Mouse (Mus musculus): ENCODE measurements around the gene Klc4. TPM values are rescaled to one million over a fixed set of nuclear protein-coding genes. Genes with fewer than 3 reads are reported as not detected.

The Klc4 gene
- polyA plus RNA-seq, 1 experiment from 2014 or later = 40.0 TPM

DNA sequence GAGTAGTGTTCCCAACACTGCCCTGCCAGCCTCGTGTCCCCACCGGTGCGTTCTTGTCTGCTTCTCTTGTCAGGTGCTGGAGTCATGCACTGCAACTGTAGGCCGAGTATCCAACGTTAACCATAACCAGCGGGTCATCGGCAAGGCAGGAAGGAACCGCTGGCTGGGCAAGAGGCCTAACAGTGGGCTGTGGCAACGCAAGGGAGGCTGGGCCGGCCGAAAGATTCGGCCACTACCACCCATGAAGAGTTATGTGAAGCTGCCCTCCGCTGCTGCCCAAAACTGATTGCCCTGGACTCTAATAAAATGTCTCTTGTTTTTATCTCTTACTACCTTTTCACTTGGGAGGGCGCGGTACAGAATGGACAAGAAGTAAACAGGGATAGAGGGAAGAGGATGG is 4.0 kb upstream of the Klc4 start:
- H3K9me3 ChIP-seq (replicated peaks) = no peaks in the 10 kb centered on the region
- peaks cover 44% of the 10 kb centered on the region for H3K4me1 ChIP-seq
- ATAC-seq (ENCODE audit: low FRiP score) = no peak
- peaks cover 25% of the 10 kb centered on the region for H3K36me3 ChIP-seq
- peak overlapping the region; percentile 91 for H3K9ac ChIP-seq
- peak overlapping the region; percentile 94 for H3K27ac ChIP-seq
- no peaks in the 10 kb centered on the region for H3K27me3 ChIP-seq
- H3K4me3 ChIP-seq = peak overlapping the region; percentile 67
- H3K4me2 ChIP-seq (replicated peaks) = peak overlapping the region; percentile 65
- 37% methylated on average over 15 of the region's 15 CpGs for WGBS

DNA sequence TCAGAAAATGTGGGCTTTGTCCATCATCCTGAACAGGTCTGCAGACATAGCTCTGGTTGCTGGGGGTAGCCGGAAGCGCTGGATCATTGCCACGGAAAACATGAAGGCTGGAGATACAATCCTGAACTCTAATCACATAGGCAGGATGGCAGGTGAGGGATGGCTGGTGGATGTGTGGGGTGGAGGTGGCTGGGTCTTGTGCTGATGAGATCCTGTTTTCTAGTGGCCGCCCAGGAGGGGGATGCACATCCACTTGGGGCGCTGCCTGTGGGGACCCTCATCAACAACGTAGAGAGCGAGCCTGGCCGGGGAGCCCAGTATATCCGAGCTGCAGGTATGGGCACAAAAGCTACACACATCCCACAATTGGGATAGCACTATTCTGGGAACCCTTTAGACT is 2.6 kb upstream of the Klc4 start:
- Histone ChIP-seq H3K4me2 (replicated peaks) (no peak overlapping the region), H3K27ac (no peak overlapping the region), H3K9me3 (replicated peaks) (no peaks in the 10 kb centered on the region), H3K9ac (no peak overlapping the region), H3K36me3 (peaks cover 11% of the 10 kb centered on the region), H3K4me1 (peaks cover 47% of the 10 kb centered on the region), H3K27me3 (no peaks in the 10 kb centered on the region), H3K4me3 (no peak overlapping the region)
- ATAC-seq (ENCODE audit: low FRiP score) = no peak
- 92% methylated on average over 9 of the region's 9 CpGs for WGBS

DNA sequence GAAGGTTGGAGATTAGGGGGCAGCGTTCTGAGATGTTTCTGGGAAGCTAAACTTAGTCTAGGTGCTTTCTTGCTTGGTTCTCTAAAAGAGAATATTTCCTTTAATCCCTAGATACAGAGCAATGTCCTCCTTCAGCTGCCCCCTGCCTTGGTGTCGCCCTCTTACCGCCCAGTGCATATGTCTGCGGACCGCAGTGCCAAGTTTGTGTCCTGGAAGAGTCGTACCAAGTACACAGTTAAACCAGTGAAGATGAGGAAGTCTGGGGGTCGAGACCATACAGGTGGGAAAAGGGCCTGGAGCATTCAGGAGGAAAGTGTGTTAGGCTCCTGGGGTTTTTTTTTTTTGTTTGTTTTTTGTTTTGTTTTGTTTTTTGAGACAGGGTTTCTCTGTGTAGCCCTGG is 1.5 kb upstream of the Klc4 start:
- H3K4me2 ChIP-seq (replicated peaks) = peak overlapping the region; percentile 93; the same call in 1 of the 2 replicates
- no peaks in the 10 kb centered on the region for H3K27me3 ChIP-seq
- WGBS = 90% methylated on average over 7 of the region's 7 CpGs
- no peaks in the 10 kb centered on the region for H3K9me3 ChIP-seq (replicated peaks)
- peaks cover 14% of the 10 kb centered on the region for H3K36me3 ChIP-seq
- H3K27ac ChIP-seq = no peak overlapping the region
- no peak for ATAC-seq (ENCODE audit: low FRiP score)
- H3K4me1 ChIP-seq = peaks cover 43% of the 10 kb centered on the region
- no peak overlapping the region for H3K4me3 ChIP-seq
- H3K9ac ChIP-seq = no peak overlapping the region

DNA sequence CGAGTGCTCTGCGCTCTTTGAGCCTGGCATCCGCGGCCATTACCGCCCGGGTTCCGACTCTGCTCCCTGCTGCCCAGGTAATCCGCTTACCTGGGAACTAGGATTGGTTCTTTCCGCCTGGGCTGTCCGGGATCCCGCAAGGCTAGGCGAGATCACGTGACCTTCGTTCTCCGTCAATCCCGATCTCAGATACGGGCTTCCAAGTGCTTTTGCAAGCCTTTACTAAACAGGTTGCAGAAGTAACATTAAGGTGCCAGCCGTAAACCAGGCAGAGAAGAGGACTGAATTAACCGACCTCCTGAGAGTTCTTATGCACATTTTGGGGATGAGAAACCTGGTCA is 470 bp upstream of the Klc4 start:
- Histone ChIP-seq H3K4me3 (peak overlapping the region; percentile 77), H3K36me3 (peaks cover 23% of the 10 kb centered on the region), H3K9me3 (replicated peaks) (no peaks in the 10 kb centered on the region), H3K27ac (peak overlapping the region; percentile 82), H3K27me3 (no peaks in the 10 kb centered on the region), H3K4me1 (peaks cover 34% of the 10 kb centered on the region), H3K9ac (peak overlapping the region; percentile 83), H3K4me2 (replicated peaks) (peak overlapping the region; percentile 93)
- WGBS = under 1% methylated on average over 19 of the region's 19 CpGs
- ATAC-seq (ENCODE audit: low FRiP score) = no peak

DNA sequence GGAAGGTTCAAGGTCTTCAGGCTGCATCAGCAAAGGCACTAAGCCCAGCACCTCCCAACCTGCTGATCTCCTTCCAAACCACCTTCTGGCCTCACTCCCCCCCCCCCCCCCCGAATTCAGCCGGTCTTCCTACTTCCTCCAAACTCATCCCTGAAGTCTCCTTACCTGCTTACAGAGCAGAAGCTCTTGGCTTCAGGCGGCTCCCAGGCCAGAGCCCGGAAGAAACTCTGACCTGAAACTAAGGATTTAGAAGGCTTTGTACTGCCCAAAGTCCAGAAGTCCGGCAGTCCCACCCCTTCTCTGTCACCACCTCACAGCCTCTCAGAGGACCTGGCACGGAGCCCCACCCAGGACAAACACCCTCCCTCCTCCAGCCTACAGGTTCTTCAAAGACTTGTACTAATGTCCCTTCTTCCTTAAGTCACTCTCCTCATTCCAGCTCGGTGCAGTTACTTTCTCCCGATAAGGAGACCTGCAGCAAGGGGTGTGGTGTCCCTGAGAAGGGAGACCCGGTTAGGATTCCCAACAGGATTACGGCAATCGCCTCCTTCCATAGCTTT is 826 bp downstream of the Klc4 start:
- no peak for ATAC-seq (ENCODE audit: low FRiP score)
- WGBS = 15% methylated on average over 11 of the region's 11 CpGs
- H3K27ac ChIP-seq = no peak overlapping the region

DNA sequence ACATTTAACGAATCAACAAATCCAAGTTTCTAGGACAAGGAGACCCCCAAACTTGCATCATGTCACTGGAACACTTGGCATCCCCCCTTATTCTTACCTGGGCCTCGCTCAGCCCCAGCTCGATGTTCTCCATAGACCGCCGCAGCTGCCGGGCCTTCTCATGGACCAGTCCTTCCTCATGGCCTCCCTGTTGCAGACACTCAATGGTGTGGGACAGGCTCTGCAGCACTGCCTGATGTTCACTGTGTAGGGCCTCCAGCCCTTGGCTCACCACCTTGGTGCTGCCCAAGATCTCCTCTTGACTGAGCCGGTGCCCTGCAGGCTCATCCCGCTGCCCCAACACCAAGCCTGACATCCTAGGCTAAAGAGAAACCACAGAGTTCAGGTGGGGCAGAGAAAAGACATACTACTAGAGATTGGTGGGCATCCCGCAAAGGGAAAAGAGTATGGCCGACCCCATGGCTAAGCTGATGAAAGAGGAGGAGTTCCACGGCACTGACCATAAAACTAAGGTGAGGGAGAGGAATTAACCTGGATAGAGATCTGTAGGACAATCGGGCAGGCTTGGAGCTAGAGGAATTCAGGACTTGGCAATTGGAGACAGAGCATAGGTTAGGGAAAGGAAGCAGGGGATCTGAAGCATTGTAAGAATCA is 1.5 kb downstream of the Klc4 start:
- no peak for ATAC-seq (ENCODE audit: low FRiP score)
- Histone ChIP-seq H3K9ac (peak overlapping the region; percentile 72), H3K4me3 (peak overlapping the region; percentile 77), H3K27me3 (no peaks in the 10 kb centered on the region), H3K4me1 (peaks cover 21% of the 10 kb centered on the region), H3K4me2 (replicated peaks) (peak overlapping the region; percentile 93), H3K36me3 (peaks cover 40% of the 10 kb centered on the region), H3K9me3 (replicated peaks) (no peaks in the 10 kb centered on the region), H3K27ac (no peak overlapping the region)
- WGBS = 91% methylated on average over 12 of the region's 12 CpGs

More for the DNA sequence above, 826 bp downstream of the Klc4 start:
- H3K4me2 ChIP-seq (replicated peaks) = peak overlapping the region; percentile 93
- H3K9ac ChIP-seq = peak overlapping the region; percentile 72
- no peaks in the 10 kb centered on the region for H3K27me3 ChIP-seq
- peaks cover 33% of the 10 kb centered on the region for H3K36me3 ChIP-seq
- H3K4me1 ChIP-seq = peaks cover 28% of the 10 kb centered on the region
- no peaks in the 10 kb centered on the region for H3K9me3 ChIP-seq (replicated peaks)
- H3K4me3 ChIP-seq = peak overlapping the region; percentile 77

DNA sequence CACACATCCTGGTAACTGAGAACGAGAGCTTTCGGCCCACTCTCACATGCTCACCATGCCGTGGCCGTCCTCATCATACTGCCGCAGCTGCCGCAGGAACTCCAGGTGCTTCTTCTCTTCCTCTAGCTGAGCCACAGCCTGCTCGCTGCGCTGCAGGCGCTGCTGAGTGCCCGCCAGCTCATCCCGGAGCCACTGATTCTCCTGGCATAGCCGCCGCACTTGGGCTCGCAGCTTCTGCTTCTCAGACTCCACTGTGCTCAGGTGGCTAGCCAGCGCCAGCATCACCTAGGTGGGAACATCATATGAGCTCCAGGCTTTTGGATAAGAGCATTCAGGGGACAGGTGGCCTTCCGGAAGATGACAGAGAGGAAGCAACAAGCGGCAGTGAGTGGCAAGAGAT is 3.8 kb downstream of the Klc4 start:
- peaks cover 42% of the 10 kb centered on the region for H3K36me3 ChIP-seq
- H3K9me3 ChIP-seq (replicated peaks) = no peaks in the 10 kb centered on the region
- no peak for ATAC-seq (ENCODE audit: low FRiP score)

DNA sequence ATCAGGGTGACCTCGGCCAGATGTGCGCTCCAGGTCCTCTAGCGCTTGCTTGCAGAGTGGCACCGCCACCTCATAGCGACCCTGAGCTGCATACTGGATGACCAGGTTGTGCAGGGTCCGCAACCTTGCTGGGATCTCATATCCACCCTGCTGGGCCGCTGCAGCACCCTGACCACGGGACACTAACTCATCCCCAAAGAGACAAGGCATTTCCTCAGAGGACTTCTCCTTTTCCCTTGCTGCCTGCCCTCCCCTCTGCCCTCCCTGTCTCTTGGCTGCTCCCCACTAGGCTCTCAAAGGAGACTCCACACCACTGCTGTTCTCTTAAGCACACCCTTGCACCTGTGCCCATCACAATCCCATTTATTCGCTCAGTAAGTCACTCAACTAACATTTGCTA is 5.9 kb downstream of the Klc4 start:
- H3K4me3 ChIP-seq = no peak overlapping the region

More for the DNA sequence above, 3.8 kb downstream of the Klc4 start:
- Histone ChIP-seq H3K4me3 (no peak overlapping the region), H3K4me1 (peaks cover 18% of the 10 kb centered on the region), H3K9ac (no peak overlapping the region), H3K27ac (no peak overlapping the region), H3K27me3 (no peaks in the 10 kb centered on the region), H3K4me2 (replicated peaks) (no peak overlapping the region)
- 92% methylated on average over 17 of the region's 17 CpGs for WGBS

DNA sequence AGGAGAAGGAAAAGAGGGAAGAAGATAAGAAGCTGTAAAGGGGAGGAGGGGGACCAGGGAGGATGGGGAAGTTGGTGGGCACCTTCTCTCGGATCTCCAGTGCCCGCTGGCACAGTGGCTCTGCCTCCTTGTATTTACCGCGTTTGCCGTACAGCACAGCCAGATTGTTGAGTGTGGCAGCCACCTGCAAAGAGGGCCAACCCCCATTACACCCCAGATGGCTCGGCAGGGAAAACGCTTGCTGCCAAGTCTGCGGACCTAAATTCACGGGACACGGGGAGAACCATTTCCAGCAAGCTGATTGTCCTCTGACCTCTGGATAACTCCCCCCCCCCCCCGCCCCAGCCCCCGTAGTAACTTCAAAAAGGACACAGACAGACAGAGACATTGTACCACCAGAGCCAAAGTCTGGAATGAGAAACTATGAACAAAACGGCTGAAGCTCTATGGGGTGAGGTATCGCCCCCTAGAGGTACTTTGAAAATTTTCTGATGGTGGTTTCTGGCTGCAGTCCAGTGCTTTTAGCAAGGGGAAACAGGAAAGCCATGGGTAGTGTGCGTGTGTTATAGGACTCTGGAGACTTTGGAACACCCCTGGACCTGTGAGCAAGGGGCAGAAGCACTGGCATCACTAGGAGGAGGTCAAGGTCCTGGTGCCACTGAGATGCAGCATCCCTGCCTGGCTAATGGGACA is 8.8 kb downstream of the Klc4 start:
- Histone ChIP-seq H3K27ac (no peak overlapping the region), H3K4me1 (peaks cover 8% of the 10 kb centered on the region), H3K4me2 (replicated peaks) (peak overlapping the region; percentile 34; the same call in 1 of the 2 replicates), H3K27me3 (no peaks in the 10 kb centered on the region), H3K4me3 (no peak overlapping the region), H3K9ac (0 out of 2 replicates have a peak overlapping the region, but pooled peaks have one; percentile 35), H3K9me3 (replicated peaks) (no peaks in the 10 kb centered on the region), H3K36me3 (peaks cover 61% of the 10 kb centered on the region)
- peak; percentile 44 for ATAC-seq (ENCODE audit: low FRiP score)
- WGBS = 23% methylated on average over 15 of the region's 15 CpGs

More for the DNA sequence above, 5.9 kb downstream of the Klc4 start:
- H3K9me3 ChIP-seq (replicated peaks) = no peaks in the 10 kb centered on the region
- H3K4me2 ChIP-seq (replicated peaks) = no peak overlapping the region
- peaks cover 53% of the 10 kb centered on the region for H3K36me3 ChIP-seq
- no peak for ATAC-seq (ENCODE audit: low FRiP score)
- H3K27ac ChIP-seq = no peak overlapping the region
- H3K9ac ChIP-seq = no peak overlapping the region
- peaks cover 16% of the 10 kb centered on the region for H3K4me1 ChIP-seq
- WGBS = 82% methylated on average over 9 of the region's 9 CpGs
- H3K27me3 ChIP-seq = no peaks in the 10 kb centered on the region

DNA sequence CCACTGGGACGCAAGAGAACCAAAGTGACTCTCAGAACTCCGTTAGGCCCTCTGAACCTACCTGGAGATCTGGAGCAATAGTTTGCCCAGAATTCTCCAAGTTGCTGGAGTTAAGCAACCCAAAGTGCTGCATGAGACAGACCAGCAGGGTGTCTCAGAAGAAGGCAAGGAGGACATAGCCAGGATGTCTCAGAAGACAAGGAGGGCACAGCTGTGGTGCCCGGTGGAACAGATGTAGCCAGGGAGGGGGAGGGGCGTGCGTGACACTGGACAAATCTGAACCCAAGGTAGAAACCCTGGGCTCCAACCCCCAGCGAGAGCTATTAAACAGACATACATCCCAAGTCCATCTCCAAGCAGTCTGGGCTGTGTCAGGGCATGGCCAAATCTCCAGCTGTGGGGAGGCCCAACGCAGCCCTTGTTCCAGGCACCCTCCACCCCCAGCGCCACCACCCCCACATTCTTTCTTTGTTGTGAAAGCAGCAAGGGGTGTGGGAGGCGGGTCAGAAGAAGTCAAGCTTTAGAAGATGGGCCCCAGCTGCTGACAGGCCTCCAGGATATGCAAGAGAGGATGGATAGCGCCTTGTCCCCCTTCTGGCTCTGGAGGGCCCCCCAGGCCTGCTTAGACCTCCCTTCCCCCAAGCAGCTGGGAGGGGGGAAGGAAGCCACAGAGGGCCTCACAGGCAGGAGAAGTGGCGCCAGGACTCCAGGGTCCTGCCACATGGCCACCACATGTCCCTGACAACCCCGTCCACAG is 16.0 kb downstream of the Klc4 start:
- Histone ChIP-seq H3K4me1 (peaks cover 46% of the 10 kb centered on the region), H3K27me3 (no peaks in the 10 kb centered on the region), H3K36me3 (peaks cover 29% of the 10 kb centered on the region), H3K9ac (peak overlapping the region; percentile 95; the same call in 1 of the 2 replicates), H3K9me3 (replicated peaks) (no peaks in the 10 kb centered on the region), H3K4me2 (replicated peaks) (peak overlapping the region; percentile 84), H3K27ac (peak overlapping the region; percentile 96), H3K4me3 (peak overlapping the region; percentile 94)
- peak; percentile 58 for ATAC-seq (ENCODE audit: low FRiP score)
- WGBS = 3% methylated on average over 12 of the region's 12 CpGs

DNA sequence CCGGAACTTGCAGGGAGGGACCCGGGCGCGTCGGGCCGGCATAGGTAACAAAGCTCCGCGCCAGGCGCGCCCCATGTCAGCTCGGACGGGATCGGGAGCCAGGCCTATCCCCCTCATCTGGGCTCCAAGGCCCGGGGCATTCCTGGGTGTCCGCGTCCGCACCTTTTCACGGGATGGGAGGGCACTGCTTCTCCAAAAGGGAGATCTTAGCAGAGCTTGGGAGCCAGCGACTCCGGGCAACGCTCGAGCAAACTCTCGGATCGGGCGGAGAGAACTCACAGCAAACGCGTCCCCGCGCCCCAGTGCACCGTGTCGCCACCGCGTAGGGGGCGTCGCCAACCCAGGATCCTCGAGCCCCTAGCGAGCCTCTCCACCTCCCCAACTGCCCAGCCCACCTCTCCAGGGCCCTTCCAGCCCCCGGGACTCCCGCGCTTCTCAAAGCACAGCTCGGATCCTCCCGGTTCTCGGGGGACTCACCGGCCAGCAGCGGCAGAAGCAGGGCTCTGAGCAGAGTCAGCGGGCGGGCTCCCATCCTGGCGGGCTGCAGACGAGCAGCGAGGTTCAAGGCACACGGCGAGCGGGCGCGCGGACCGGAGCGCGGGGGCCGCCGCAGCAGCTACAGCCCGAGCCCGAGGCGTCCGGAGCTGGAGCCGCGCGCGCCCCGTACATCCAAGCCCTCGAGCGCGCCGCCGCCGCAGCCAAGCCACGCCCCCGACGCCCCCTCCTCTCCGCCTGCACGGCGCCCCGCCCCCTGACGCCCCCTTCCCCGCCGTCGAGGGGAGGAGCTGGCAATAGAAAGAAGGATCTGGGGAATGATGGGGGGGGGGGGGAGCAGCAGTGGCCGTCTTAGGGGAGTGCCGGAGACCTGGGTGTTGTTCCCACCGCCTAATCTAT is 16.8 kb downstream of the Klc4 start, which contains the start of gene Ptk7:
Gene Ptk7 (minus strand): TSS at position 714 of the 894 bp plus-strand sequence.
- WGBS = under 1% methylated on average over 70 of the region's 90 CpGs
- no peaks in the 10 kb centered on the region for H3K27me3 ChIP-seq
- H3K36me3 ChIP-seq = peaks cover 28% of the 10 kb centered on the region
- H3K9me3 ChIP-seq (replicated peaks) = no peaks in the 10 kb centered on the region
- ATAC-seq (ENCODE audit: low FRiP score) = peak; percentile 75
- H3K27ac ChIP-seq = peak within 1 kb of the TSS; percentile 96
- peak within 1 kb of the TSS; percentile 95 for H3K9ac ChIP-seq
- H3K4me3 ChIP-seq = peak within 1 kb of the TSS; percentile 94
- H3K4me1 ChIP-seq = peaks cover 53% of the 10 kb centered on the region
- H3K4me2 ChIP-seq (replicated peaks) = peak within 1 kb of the TSS; percentile 84

Data from hindbrain, embryonic 12.5 days (tissue).